In genomic region chrX:73785666-73786065, GRCm38 (mm10) we compare ENCODE assay signal across 8 mouse cellular contexts. TPM values are rescaled to one million over a fixed set of nuclear protein-coding genes. Genes with fewer than 3 reads are reported as not detected.
DNase-seq lines count a peak whose midpoint lies in the region; ATAC-seq and TF ChIP-seq lines count a peak whose summit lies in the region.

No protein-coding gene starts in this region.

- no peak for ATAC-seq in hindbrain, postnatal 0 days
- ATAC-seq in midbrain, embryonic 11.5 days (ENCODE audit: low FRiP score): no peak

- TF ChIP-seq POLR2A in heart, adult 2 months (IDR thresholded peaks at IDR 0.05; ENCODE audit: insufficient read depth, low read depth, low read length): no peak

- no peak for TF ChIP-seq EP300 in heart, adult 2 months (IDR thresholded peaks at IDR 0.05; ENCODE audit: insufficient read depth, low read depth, low read length)

- peak overlapping the region; percentile 97 for H3K27ac ChIP-seq in heart, adult 2 months
- peak overlapping the region; percentile 89 for H3K27ac ChIP-seq in embryonic facial prominence, embryonic 10.5 days (replicated peaks)
- H3K27ac ChIP-seq in hindbrain, postnatal 0 days: peak overlapping the region; percentile 86
- no peak overlapping the region for H3K27ac ChIP-seq in midbrain, embryonic 11.5 days (ENCODE audit: low read depth, low read length)

- intact Hi-C loops in heart, adult 2 months (cut with DNase I): loop anchor here (2.0 to 5.0 kb wide), 3 partner anchors 69 to 182 kb away; partner anchors contain the start of genes Abcd1, Bcap31, Hcfc1 and Slc6a8
- intact Hi-C loops in heart, postnatal 25 days (cut with DNase I): loop anchor here (5.0 kb wide), 1 partner anchor 68 kb away; the partner anchor contains the start of genes Abcd1 and Bcap31

- H3K4me1 ChIP-seq in heart, adult 2 months (ENCODE audit: control insufficient read depth, insufficient read depth, low read length): peaks cover 4% of the 10 kb centered on the region; the same call in 1 of the 2 replicates
- H3K4me1 ChIP-seq in embryonic facial prominence, embryonic 10.5 days: peaks cover 14% of the 10 kb centered on the region
- H3K4me1 ChIP-seq in hindbrain, postnatal 0 days (ENCODE audit: insufficient read depth, low read length): peaks cover 14% of the 10 kb centered on the region; the same call in 1 of the 2 replicates
- peaks cover 2% of the 10 kb centered on the region; the same call in 1 of the 2 replicates for H3K4me1 ChIP-seq in midbrain, embryonic 11.5 days (ENCODE audit: control insufficient read depth, insufficient read depth, low read length)

- no peaks in the 10 kb centered on the region for H3K79me2 ChIP-seq in heart, adult 2 months (replicated peaks; ENCODE audit: control insufficient read depth, insufficient read depth, low read length)

- peaks cover 1% of the 10 kb centered on the region for H3K36me3 ChIP-seq in heart, adult 2 months (ENCODE audit: control insufficient read depth, insufficient read depth, low read length)
- H3K36me3 ChIP-seq in embryonic facial prominence, embryonic 10.5 days (replicated peaks): peaks cover 37% of the 10 kb centered on the region
- H3K36me3 ChIP-seq in hindbrain, postnatal 0 days (ENCODE audit: insufficient read depth, low read length): no peaks in the 10 kb centered on the region; the same call in 1 of the 2 replicates
- H3K36me3 ChIP-seq in midbrain, embryonic 11.5 days (ENCODE audit: control insufficient read depth, insufficient read depth, low read length): no peaks in the 10 kb centered on the region

- DNase-seq in heart, adult 2 months: no peak
- no peak for DNase-seq in heart, postnatal 25 days (ENCODE audit: low spot score)
- no peak for DNase-seq in embryonic facial prominence, embryonic 10.5 days (ENCODE audit: low spot score)
- DNase-seq in hindbrain, postnatal 0 days (ENCODE audit: low spot score): no peak
- no peak for DNase-seq in midbrain, embryonic 11.5 days (ENCODE audit: low spot score, missing footprints)
- DNase-seq in adipocyte (ENCODE audit: low spot score): no peak
- DNase-seq in cerebellum, adult 9-11 months: no peak
- no peak for DNase-seq in embryo, embryonic 10 days (ENCODE audit: low spot score)

- TF ChIP-seq CTCF in heart, adult 2 months (IDR thresholded peaks at IDR 0.05): no peak
- no peak for TF ChIP-seq CTCF in hindbrain, postnatal 0 days (IDR thresholded peaks at IDR 0.05; ENCODE audit: low read depth)

- H3K4me3 ChIP-seq in heart, adult 2 months: peak overlapping the region; percentile 62
- H3K4me3 ChIP-seq in embryonic facial prominence, embryonic 10.5 days: peak overlapping the region; percentile 69
- peak overlapping the region; percentile 53 for H3K4me3 ChIP-seq in hindbrain, postnatal 0 days (ENCODE audit: low read length)
- H3K4me3 ChIP-seq in midbrain, embryonic 11.5 days (ENCODE audit: low read depth, low read length): peak overlapping the region; percentile 52

- H3K27me3 ChIP-seq in heart, adult 2 months (ENCODE audit: control insufficient read depth, insufficient read depth, low read length): no peaks in the 10 kb centered on the region
- H3K27me3 ChIP-seq in embryonic facial prominence, embryonic 10.5 days (replicated peaks; ENCODE audit: low read depth, poor library complexity, severe bottlenecking): peaks cover 36% of the 10 kb centered on the region
- H3K27me3 ChIP-seq in hindbrain, postnatal 0 days (ENCODE audit: insufficient read depth, low read length): no peaks in the 10 kb centered on the region
- H3K27me3 ChIP-seq in midbrain, embryonic 11.5 days (ENCODE audit: control insufficient read depth, insufficient read depth, low read length): no peaks in the 10 kb centered on the region

- H3K4me2 ChIP-seq in hindbrain, postnatal 0 days (ENCODE audit: low read depth, low read length): peak overlapping the region; percentile 59
- peak overlapping the region; percentile 48 for H3K4me2 ChIP-seq in midbrain, embryonic 11.5 days

- H3K9me3 ChIP-seq in embryonic facial prominence, embryonic 10.5 days: no peaks in the 10 kb centered on the region
- H3K9me3 ChIP-seq in hindbrain, postnatal 0 days (ENCODE audit: low read length): no peaks in the 10 kb centered on the region
- H3K9me3 ChIP-seq in midbrain, embryonic 11.5 days (ENCODE audit: control insufficient read depth, low read length): no peaks in the 10 kb centered on the region

- peak overlapping the region; percentile 63 for H3K9ac ChIP-seq in heart, adult 2 months (ENCODE audit: low read depth, low read length)
- H3K9ac ChIP-seq in hindbrain, postnatal 0 days (replicated peaks; ENCODE audit: low read length): peak overlapping the region; percentile 55; the same call in 1 of the 2 replicates
- peak overlapping the region; percentile 64 for H3K9ac ChIP-seq in midbrain, embryonic 11.5 days (ENCODE audit: low read length)

RNA-seq across cellular contexts. Expression of gene Idh3g, which starts 1.0 kb away (rescaled TPM):
- 100 to 1,000 TPM; 573 to 710 TPM for total RNA-seq in heart, adult 2 months (2021)
- polyA plus RNA-seq in heart, adult 2 months (2012; rRNA removed): 1,208 and 1,962 TPM in 2 replicates
- 100 to 1,000 TPM; 607 to 615 TPM for total RNA-seq in heart, postnatal 25 days (2021)
- 175 and 176 TPM in 2 replicates for polyA plus RNA-seq in embryonic facial prominence, embryonic 10.5 days (2016; fragmentation: Nextera tagmentation; extraction: Ambion mirVana)
- total RNA-seq in hindbrain, postnatal 0 days (2014; rRNA removed): 238 and 257 TPM in 2 replicates
- polyA plus RNA-seq in hindbrain, postnatal 0 days (2015; fragmentation: Nextera tagmentation; extraction: Ambion mirVana): 244 and 248 TPM in 2 replicates
- polyA plus RNA-seq in midbrain, embryonic 11.5 days (2014; fragmentation: Nextera tagmentation; extraction: Ambion mirVana): 182 and 185 TPM in 2 replicates

RNA-seq across cellular contexts. Expression of gene Ssr4, which starts 1.2 kb away (rescaled TPM):
- total RNA-seq in heart, adult 2 months (2021): 10 to 100 TPM; 78.1 to 81.8 TPM
- polyA plus RNA-seq in heart, adult 2 months (2012; rRNA removed): 116 and 124 TPM in 2 replicates
- total RNA-seq in heart, postnatal 25 days (2021): 10 to 100 TPM; 83.8 to 87.4 TPM
- 101 and 107 TPM in 2 replicates for polyA plus RNA-seq in embryonic facial prominence, embryonic 10.5 days (2016; fragmentation: Nextera tagmentation; extraction: Ambion mirVana)
- 89.0 and 144 TPM in 2 replicates for total RNA-seq in hindbrain, postnatal 0 days (2014; rRNA removed)
- 196 and 199 TPM in 2 replicates for polyA plus RNA-seq in hindbrain, postnatal 0 days (2015; fragmentation: Nextera tagmentation; extraction: Ambion mirVana)
- 123 and 125 TPM in 2 replicates for polyA plus RNA-seq in midbrain, embryonic 11.5 days (2014; fragmentation: Nextera tagmentation; extraction: Ambion mirVana)

RNA-seq across cellular contexts. Expression of gene Srpk3, which starts 11.5 kb away (rescaled TPM):
- 10 to 100 TPM; 26.1 to 29.9 TPM for total RNA-seq in heart, adult 2 months (2021)
- 64.2 and 76.7 TPM in 2 replicates for polyA plus RNA-seq in heart, adult 2 months (2012; rRNA removed)
- 10 to 100 TPM; 29.5 to 32.8 TPM for total RNA-seq in heart, postnatal 25 days (2021)
- polyA plus RNA-seq in embryonic facial prominence, embryonic 10.5 days (2016; fragmentation: Nextera tagmentation; extraction: Ambion mirVana): 1.00 and 2.0 TPM in 2 replicates
- 1.8 and 2.1 TPM in 2 replicates for total RNA-seq in hindbrain, postnatal 0 days (2014; rRNA removed)
- polyA plus RNA-seq in hindbrain, postnatal 0 days (2015; fragmentation: Nextera tagmentation; extraction: Ambion mirVana): 2.7 and 2.9 TPM in 2 replicates
- 0.72 and 0.78 TPM in 2 replicates for polyA plus RNA-seq in midbrain, embryonic 11.5 days (2014; fragmentation: Nextera tagmentation; extraction: Ambion mirVana)

RNA-seq across cellular contexts. Expression of gene Plxnb3, which starts 28.8 kb away (rescaled TPM):
- total RNA-seq in heart, adult 2 months (2021): 1 to 10 TPM; 1.0 to 2.0 TPM
- 4.5 and 4.7 TPM in 2 replicates for polyA plus RNA-seq in heart, adult 2 months (2012; rRNA removed)
- 1 to 10 TPM; 1.6 to 1.7 TPM for total RNA-seq in heart, postnatal 25 days (2021)
- 0.08 and 0.14 TPM in 2 replicates for polyA plus RNA-seq in embryonic facial prominence, embryonic 10.5 days (2016; fragmentation: Nextera tagmentation; extraction: Ambion mirVana)
- total RNA-seq in hindbrain, postnatal 0 days (2014; rRNA removed): 7.4 and 13.6 TPM in 2 replicates
- polyA plus RNA-seq in hindbrain, postnatal 0 days (2015; fragmentation: Nextera tagmentation; extraction: Ambion mirVana): 1.8 and 2.0 TPM in 2 replicates
- not detected in 2 replicates for polyA plus RNA-seq in midbrain, embryonic 11.5 days (2014; fragmentation: Nextera tagmentation; extraction: Ambion mirVana)

RNA-seq across cellular contexts. Expression of gene Pdzd4, which starts 39.1 kb away (rescaled TPM):
- 1 to 10 TPM; 1.5 to 1.7 TPM for total RNA-seq in heart, adult 2 months (2021)
- 0.91 and 1.1 TPM in 2 replicates for polyA plus RNA-seq in heart, adult 2 months (2012; rRNA removed)
- 1 to 10 TPM; 1.7 to 1.8 TPM for total RNA-seq in heart, postnatal 25 days (2021)
- polyA plus RNA-seq in embryonic facial prominence, embryonic 10.5 days (2016; fragmentation: Nextera tagmentation; extraction: Ambion mirVana): 0.65 and 0.79 TPM in 2 replicates
- 137 and 159 TPM in 2 replicates for total RNA-seq in hindbrain, postnatal 0 days (2014; rRNA removed)
- polyA plus RNA-seq in hindbrain, postnatal 0 days (2015; fragmentation: Nextera tagmentation; extraction: Ambion mirVana): 3.4 and 3.5 TPM in 2 replicates
- polyA plus RNA-seq in midbrain, embryonic 11.5 days (2014; fragmentation: Nextera tagmentation; extraction: Ambion mirVana): 0.86 and 1.1 TPM in 2 replicates

Comparison
In these comparisons a context has a peak if more than half of its experiments do, and no peak if none do; other contexts are left out.
1. RNA of gene Srpk3, which starts 11.5 kb away (polyA plus RNA-seq): 64.2 to 76.7 TPM in heart, adult 2 months; 2.7 to 2.9 TPM in hindbrain, postnatal 0 days, 1.00 to 2.0 TPM in embryonic facial prominence, embryonic 10.5 days and 0.72 to 0.78 TPM in midbrain, embryonic 11.5 days; every median in the first group is over 10 times any median in the second.
2. Peak in every context shown above with its lines, with median percentiles within 50 percentile points of each other: H3K4me3 ChIP-seq and H3K9ac ChIP-seq.